Mouse (Mus musculus) Patski (cell line): ENCODE results near the gene Vmn1r11. TPM values are rescaled to one million over a fixed set of nuclear protein-coding genes. Genes with fewer than 3 reads are reported as not detected.

Source experiments
- ATAC-seq: fragments of 100-300 bp; one replicate; pipeline ENCODE4 v1.8.0; 2021
- CTCF ChIA-PET: fragments of 350-600 bp; sonication (Branson Sonifier 250); formaldehyde crosslinking; loops from one replicate; lab custom pipeline; 2022; ENCODE audit warnings: inconsistent platforms; lab: Charles Lee
- POLR2A ChIA-PET: fragments of 350-600 bp; sonication (Branson Sonifier 250); formaldehyde crosslinking; loops from one replicate; lab custom pipeline; 2022; ENCODE audit warnings: antibody characterized with exemption, inconsistent platforms; lab: Charles Lee
- DNase-seq: peaks from one replicate; pipeline ENCODE4 v3.0.0-alpha.2; 2011; ENCODE audit warnings: low read depth, low spot score
- H3K27me3 ChIP-seq: fragments of 371-371 bp; one replicate; pipeline ENCODE4 v1.5.1; 2021
- CTCF ChIP-seq: fragments of 100-300 bp; IDR thresholded peaks from one replicate; pipeline ENCODE4 v1.5.1; 2021
- in situ Hi-C: fragments of 300-500 bp; cut with MboI; formaldehyde crosslinking; loops from 3 replicates; pipeline ENCODE4 v1.11.1; 2018; ENCODE audit warnings: low pct_unique_long_range_greater_than_20kb, mixed read lengths
- polyA plus RNA-seq: library from polyadenylated mRNA; unstranded; gene quantifications from one replicate; pipeline ENCODE4 v1.2.3, GENCODE M21; 2021

Vmn1r11 gene
- polyA plus RNA-seq = not detected

DNA sequence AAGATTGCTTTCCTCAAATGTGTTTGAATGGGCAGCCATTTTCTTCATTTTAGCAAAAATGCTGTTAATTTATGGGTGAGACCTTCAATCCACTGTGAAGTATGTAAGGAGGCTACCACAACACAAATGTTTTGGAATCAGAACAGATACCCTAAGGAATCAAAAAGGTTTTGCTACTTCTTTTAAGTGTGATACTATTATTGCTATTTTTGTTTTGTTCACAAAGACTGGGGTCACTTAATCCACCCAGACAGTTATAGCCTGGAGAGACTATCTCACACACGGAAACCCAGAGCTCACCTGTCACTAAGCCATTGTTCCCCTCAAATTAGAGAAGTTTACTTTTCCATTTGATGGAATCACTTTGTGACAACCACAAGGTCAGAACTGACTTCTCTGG is at the start of gene Vmn1r11:
Gene Vmn1r11, plus strand, starts transcription at position 301 of the 400 bp plus-strand sequence.
- CTCF ChIA-PET = no interaction called here
- no peak for ATAC-seq
- POLR2A ChIA-PET = no interaction called here
- in situ Hi-C loops = no loop called here
- no peak for TF ChIP-seq CTCF
- H3K27me3 ChIP-seq = peaks cover 3% of the 10 kb centered on the region
- no peak for DNase-seq

- TF ChIP-seq CTCF = peak; percentile 24
- no peaks in the 10 kb centered on the region for H3K27me3 ChIP-seq
- DNase-seq (no peak), ATAC-seq (no peak)
- in situ Hi-C loops = no loop called here
- ChIA-PET CTCF (no interaction called here), POLR2A (no interaction called here)
Observed at GRCm38 (mm10) chr6:57106358-57106757, 26.9 kb upstream of the Vmn1r11 start.

DNA sequence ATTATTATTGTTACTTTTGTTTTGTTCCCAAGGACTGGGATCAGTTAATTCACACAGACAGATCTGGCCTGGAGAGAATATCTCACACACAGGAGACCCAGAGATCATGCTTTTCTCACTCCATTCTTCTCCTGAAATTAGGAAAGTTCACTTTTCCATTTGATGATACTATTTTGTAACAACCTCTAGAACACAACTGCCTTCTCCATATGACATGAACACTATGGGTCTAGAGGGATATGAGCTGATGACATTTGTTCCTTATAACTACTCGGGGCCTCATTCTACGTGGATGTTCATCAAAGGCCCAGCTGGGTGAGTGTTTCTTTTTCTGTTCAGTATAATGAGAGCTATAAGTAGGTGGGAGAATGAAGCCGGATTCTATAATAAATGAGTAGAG is 24.1 kb upstream of the Vmn1r11 start, which contains the start of gene Vmn1r10:
Gene Vmn1r10, plus strand, starts transcription at position 301 of the 400 bp plus-strand sequence.
- ChIA-PET CTCF (no interaction called here), POLR2A (no interaction called here)
- no peaks in the 10 kb centered on the region for H3K27me3 ChIP-seq
- in situ Hi-C loops = no loop called here
- DNase-seq (no peak), ATAC-seq (no peak)
- TF ChIP-seq CTCF = no peak

- no peak for ATAC-seq
- no peak for TF ChIP-seq CTCF
- no peaks in the 10 kb centered on the region for H3K27me3 ChIP-seq
- ChIA-PET POLR2A (no interaction called here), CTCF (no interaction called here)
- no peak for DNase-seq
- in situ Hi-C loops = no loop called here
Observed at GRCm38 (mm10) chr6:57156619-57157018, 23.4 kb downstream of the Vmn1r11 start, which contains the start of gene Vmn1r12. Vmn1r12 (plus strand) TSS chr6:57156919.

Other genes starting within 250 kb of the Vmn1r11 start
- 37.3 TPM for gene Nt5c3, start 209.5 kb upstream of the Vmn1r11 start, polyA plus RNA-seq
- 0.10 TPM for gene Vmn1r4, start 209.4 kb upstream of the Vmn1r11 start, polyA plus RNA-seq
- gene Vmn1r5, start 163.2 kb upstream of the Vmn1r11 start, polyA plus RNA-seq = not detected
- gene Vmn1r6, start 136.2 kb upstream of the Vmn1r11 start, polyA plus RNA-seq = not detected
- not detected for gene Vmn1r7, start 108.1 kb upstream of the Vmn1r11 start, polyA plus RNA-seq
- not detected for gene Vmn1r8, start 101.2 kb upstream of the Vmn1r11 start, polyA plus RNA-seq
- gene Vmn1r9, start 66.7 kb upstream of the Vmn1r11 start, polyA plus RNA-seq = not detected
- not detected for gene Vmn1r10, start 24.0 kb upstream of the Vmn1r11 start, polyA plus RNA-seq
- gene Vmn1r12, start 23.5 kb downstream of the Vmn1r11 start, polyA plus RNA-seq = not detected
- gene Vmn1r13, start 69.8 kb downstream of the Vmn1r11 start, polyA plus RNA-seq = not detected
- not detected for gene Vmn1r14, start 98.2 kb downstream of the Vmn1r11 start, polyA plus RNA-seq
- gene Vmn1r15, start 124.5 kb downstream of the Vmn1r11 start, polyA plus RNA-seq = 0.05 TPM
- gene Vmn1r16, start 196.0 kb downstream of the Vmn1r11 start, polyA plus RNA-seq = 0.08 TPM
- gene Vmn1r17, start 230.3 kb downstream of the Vmn1r11 start, polyA plus RNA-seq = not detected